Mouse (Mus musculus): ENCODE results near the gene Actg2.

Gene Actg2

GRCm38 (mm10) chr6:83510210-83510609 lies 25.9 kb downstream of the Actg2 start:
- peak; percentile 42 for DNase-seq

- peak; percentile 46 for DNase-seq
Observed at GRCm38 (mm10) chr6:83509442-83509841, 26.6 kb downstream of the Actg2 start.

DNA sequence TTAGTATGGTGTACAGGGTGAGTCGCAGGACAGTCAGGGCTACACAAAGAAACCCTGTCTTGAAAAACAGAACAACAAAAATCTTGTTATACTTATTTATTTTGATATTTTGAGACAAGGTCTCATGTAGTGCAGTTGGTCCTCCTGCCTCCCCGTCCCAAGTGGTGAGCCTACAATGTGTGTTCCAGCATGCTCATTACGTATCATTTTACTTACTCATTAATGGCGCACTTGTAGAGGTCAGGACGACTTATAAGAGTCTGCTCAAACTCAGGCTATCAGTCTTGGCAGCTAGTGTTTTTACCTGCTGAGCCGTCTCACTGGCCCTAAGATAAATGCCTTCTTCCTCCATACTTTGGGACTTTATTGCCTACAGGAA lies 28.9 kb downstream of the Actg2 start:
- no peak for DNase-seq

DNA sequence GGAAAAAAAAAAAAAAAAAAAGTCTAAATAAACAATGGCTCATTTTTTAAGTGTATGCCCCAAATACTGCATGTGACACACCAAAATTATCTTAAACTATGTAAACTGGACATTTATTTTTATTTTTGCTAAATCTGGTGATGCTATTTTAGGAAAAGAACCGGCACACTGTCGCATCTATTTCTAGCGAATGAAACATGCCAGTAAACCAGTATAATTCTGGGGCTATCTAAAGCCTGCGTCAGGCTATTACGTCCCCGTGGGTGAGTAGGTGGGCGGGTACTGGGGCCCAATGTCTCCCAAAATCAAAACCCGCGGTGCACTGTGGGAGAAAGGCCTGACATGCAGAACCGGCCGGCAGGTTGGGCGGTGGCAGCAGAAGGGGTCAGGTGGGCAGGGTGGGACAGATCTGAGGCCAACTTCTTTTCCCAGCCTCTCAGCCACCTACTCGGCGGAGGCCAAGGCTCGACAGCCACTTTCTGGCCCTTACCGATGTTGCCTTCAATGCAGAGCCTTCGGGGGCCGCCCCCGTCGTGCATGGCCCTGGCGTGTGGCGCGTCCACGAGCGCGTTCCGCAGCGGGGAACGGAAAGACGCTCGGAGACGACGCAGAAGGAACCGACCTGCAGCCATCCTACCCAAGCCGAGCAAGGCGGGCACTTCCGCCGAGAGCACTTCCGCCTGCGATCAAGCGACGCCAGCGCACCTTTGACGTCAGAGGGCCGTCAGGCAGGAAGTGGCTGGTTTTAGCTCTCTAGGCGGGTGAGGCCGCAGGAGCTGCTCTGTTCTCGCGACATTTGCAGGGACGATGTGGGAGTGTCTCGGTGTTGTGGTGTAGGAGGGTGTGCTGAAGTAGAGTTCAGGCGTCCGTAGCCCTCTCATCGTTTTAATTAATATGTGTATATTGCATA lies 29.6 kb downstream of the Actg2 start, which contains the start of gene Dguok:
TSS of gene Dguok (minus strand) at position 712 of the 910 bp plus-strand sequence.
- peak; percentile 98 for DNase-seq

DNA sequence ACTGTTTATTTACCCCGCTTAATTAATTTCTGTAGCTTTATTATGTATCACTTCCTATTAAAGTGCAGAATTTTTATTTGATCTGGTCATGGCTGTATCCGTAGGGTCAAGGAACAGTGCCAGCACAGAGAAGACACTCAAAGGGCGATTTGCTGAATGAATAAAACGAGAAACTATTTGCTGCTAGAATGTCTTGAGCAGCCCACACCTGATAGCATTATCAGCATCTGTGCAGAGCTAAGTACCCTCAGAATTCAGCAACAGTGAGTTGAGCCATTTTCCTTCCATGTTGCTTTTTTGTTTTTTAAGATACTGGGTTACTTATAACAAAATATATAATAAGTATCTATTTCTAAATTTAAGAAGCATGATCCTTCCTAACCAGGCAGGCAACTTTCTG lies 30.5 kb downstream of the Actg2 start:
- no peak for DNase-seq

- DNase-seq = no peak
Observed at GRCm38 (mm10) chr6:83503361-83503760, 32.7 kb downstream of the Actg2 start.

- no peak for DNase-seq
Observed at GRCm38 (mm10) chr6:83502656-83503055, 33.4 kb downstream of the Actg2 start.

DNA sequence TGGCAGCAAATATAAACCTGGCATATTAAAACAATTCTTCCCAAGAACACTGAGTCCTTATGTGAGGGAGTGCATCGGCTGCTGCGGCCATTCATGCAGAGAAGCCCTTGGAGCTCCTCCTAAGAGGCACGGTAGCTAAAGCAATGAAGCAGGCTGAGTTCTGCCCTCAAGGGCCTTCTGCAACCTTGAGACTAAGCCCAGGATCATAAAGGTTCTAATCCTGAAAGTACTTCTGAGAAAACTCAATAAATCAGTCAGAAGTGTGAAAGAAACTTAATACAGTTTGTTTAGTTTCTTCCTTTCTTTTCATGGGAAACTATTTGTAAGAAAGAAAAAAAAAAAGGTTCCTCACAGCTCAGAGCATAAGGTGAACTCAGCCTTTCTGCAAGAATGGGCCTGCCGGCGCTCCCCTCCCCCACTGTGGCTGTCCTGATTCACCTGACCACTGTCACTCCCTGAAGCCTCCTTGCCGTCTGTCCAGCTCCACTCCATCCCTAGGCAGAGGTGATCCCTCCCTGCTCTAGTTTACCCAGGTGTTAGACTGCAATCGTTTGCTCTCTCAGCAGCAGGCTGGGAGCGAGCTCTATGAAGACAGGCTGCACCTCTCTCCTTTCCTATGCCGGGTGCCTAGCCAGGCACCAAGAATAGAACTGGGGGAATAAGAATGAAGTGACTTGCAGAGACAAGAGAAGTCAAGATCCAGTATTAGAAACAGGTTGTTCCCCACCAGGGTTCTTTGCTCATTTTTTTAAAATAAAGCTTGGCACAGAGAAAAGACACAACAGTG lies 34.3 kb downstream of the Actg2 start:
- no peak for DNase-seq

- DNase-seq = no peak
Observed at GRCm38 (mm10) chr6:83500462-83500861, 35.6 kb downstream of the Actg2 start.

DNA sequence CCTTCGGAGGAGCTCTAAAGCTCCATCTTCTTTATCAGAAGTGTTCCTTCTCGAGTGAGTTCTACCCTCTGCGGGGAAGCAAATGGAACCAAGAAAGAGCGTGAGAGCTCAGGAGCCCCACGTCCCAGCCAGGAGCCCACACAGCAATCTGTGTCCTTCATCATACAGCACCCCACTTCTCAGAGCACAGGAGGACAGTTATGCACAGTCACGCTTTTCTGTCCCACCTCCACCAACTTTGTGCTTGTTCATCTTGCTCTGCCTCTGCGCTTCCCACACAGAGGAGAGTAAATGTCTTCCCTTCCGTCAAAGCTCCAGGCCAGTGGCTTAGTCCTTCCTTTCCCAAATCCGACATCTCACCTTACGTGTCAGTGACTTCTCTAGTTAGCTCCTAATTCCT lies 37.0 kb downstream of the Actg2 start:
- DNase-seq = no peak

DNA sequence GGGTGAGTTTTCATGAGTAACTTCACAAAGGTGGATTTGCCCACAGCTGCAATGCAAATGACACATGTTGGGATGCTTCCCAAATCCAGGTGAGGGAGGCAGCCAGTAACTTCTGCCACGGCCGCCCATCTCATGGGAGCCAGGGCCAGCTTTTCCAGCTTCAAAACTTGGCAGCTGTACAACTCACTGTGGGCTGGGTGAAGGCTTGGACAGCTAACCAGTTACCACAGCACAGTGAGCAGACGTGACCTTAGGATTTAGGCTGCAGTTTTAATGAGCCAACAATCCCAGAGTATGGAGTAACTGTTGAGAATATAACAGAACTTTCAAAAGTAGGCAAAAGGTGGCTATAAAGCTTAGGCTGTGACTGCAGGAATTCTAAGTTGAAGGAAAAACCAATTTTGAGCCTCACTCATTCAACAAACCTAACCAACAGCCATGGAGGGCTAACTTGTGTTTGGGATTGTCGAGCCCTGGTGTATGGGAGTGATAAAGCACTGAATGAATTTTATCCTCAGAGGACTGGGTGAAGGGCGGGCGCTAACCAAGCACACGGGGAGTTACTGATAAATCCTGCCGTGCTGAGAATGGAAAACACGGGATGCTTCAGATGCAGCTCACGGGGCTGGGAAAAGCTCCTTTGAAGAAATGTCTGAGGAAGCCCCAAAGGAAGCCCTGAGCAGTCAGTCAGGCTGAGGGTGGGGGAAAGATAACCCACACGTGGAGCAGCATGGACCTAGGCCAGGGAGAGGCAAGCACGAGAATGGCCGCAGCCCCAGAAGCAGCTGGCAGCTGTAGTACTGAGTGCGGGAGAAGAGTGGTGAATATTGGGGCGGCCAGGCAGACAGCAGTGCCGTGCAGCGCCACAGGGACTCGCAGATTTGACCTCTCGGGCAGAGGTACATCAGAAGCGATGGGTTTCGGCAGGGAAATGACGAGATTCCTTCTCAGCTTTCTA lies 39.0 kb downstream of the Actg2 start:
- peak; percentile 59 for DNase-seq

DNA sequence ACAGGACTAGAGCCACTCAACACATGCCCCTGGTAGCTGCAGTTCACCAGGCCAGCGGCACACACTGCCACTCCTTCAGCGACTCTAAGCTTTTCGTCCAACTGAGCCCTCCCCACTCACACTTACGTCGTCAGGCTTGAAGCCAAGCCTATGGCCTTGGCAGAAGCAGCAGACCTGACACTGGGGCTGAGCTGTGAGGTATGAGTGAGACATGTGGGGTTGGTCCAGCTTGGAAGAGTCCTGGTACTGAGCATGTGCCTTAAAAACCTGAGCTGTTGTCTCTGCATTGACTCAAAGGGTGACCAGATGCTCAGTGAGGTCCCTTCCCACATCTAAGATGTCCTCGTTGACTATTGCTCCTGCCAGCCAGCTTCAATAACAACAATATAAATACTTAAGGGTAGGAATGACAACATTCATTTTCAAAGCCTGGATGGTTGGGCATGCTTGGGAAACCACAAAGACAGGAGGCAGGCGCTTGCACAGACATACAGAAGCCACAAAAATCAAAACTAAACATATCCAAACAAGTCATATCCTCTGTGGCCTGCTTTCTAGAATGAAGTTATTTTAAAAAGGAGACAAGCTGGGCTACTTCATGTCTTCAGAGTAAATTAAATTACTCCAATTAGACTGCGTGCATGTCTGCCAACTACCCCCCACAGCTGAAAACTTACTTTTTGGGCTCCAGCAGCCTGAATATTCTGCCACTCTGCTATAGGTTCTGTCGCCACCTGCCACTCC lies 39.9 kb downstream of the Actg2 start:
- DNase-seq = no peak

DNA sequence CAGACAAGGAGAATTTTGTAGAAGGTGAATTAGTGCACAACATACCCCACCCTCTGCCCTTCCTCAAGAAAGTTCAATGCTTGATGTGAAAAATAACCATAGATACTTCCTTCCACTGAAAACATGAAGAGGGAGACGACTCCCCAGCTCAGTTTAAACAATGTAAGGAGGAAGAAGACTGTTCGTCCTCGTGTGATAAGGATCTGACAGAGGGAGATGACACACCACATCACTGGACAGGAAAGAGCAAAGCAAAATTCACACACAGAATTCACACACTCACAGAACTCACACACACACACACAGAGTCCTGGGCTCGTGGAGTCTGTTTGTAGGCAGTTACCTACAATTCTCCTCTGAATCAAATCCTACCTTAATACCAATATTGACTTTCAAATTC lies 45.4 kb downstream of the Actg2 start:
- no peak for DNase-seq

DNA sequence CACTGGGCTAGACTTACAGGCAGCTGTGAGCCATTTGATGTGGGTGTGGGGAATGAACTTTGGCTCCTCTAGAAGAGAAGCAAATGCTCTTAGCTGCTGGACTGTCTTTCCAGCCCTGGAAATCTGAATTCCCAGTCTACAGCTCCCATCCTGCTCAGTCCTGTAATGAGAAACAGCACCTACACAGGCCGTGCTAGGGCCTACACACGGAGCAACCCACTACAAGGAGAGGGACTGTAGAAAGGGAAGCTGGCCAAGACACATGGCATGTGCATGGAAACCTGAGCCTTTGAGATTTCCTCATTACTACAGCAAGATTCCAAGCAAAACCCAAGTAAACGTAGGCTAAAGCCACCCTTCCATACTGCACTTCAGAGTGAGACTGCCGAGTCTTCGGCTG lies 47.9 kb downstream of the Actg2 start:
- no peak for DNase-seq

GRCm38 (mm10) chr6:83487298-83487697 lies 48.8 kb downstream of the Actg2 start:
- DNase-seq = no peak

DNA sequence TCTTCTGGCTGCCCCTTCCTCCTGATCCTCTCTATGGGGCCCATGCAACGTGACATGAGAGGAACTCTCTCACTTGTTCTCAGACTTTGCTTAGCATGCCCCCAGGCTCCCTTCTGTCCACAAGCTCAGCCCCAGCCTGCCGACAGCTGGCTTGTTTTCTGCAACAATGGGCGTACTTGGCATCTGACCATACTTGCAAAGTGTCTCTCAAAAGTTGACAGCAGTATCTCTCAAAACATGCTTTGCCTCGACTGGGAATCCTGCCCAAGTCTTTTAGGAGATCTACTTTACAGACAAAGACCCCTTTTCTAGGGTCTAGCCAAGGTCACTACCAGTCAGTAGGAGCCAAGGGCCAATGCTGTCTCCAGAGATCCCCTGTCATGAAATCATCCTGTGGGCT lies 50.2 kb downstream of the Actg2 start:
- no peak for DNase-seq

DNA sequence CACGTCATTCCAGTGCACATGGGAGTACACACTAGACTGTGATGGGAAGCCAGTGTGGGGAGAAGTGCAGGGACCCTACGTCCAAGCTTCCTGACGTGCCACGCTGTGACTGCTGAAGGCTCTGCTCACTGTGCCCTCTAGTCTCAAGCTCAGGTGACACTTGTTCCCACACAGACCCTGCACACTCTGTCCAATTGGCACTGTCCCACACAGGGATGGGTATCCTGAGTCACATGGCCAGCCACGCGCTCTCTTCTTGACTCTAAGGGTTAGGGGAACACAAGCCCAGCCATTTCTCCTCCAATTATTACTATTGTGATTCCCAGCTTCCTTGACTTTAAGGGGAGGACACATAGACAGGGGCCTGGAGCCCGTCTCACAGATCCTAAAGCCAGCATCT lies 52.3 kb downstream of the Actg2 start:
- no peak for DNase-seq

- DNase-seq = no peak
Observed at GRCm38 (mm10) chr6:83482418-83483085, 53.5 kb downstream of the Actg2 start.

DNA sequence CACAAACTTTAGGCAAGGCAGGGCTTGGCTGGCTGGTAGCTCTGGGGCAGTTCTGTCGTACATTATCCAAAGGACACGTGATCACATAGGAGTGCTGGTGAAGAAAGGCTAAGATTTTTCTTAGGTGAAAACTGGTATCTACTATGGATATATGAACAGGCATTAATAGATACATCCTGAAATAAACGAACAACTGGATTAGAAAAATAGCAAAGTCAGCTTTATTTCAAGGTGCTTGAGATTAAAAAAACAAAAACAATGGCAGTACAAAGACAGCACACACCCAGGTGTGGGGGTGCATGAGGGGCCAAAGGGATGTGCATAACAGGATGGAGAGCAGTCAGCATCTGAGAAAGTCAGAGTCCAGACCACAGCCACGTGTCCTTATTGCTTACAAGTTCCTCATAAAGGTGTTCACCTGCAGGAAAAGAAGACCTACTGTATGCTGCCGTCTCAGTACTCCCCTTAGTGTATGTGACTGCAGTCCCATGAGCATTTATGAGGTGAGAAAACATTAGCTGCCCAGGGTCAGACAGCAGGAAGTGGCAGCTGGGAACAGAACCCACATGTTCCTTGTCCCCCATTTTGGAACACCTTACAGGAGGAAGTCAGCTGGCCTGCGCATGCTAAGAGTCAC lies 55.9 kb downstream of the Actg2 start:
- DNase-seq = no peak

GRCm38 (mm10) chr6:83479193-83479592 lies 56.9 kb downstream of the Actg2 start:
- DNase-seq = no peak

DNA sequence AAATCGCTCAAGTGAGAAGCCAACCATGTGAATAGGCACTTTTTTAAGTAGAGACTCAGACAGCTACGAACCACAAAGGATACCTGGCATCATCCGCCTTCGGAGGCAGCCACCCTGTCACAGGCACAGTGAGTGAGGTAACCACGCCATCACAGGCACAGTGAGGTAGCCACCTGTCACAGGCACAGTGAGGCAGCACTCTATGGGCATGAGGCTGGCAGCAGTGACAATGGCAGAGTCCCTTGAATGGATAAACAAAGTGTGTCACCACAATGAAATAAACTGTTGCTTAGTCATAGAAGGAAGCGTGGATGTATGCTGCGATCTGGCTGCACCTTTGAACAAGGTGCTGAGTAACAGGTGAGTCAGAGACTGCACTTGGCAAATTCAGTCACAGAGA lies 57.4 kb downstream of the Actg2 start:
- DNase-seq = no peak
